Mouse (Mus musculus) right cerebral cortex, postnatal 4 days (tissue): ENCODE results near the gene AC161166.1.

Experiments
- DNase-seq: peaks from one replicate; pipeline ENCODE4 v3.0.0-alpha.2; 2022

AC161166.1 gene

GRCm38 (mm10) chr7:24512355-24512754, at the start of gene AC161166.1:
TSS of gene AC161166.1 (minus strand) at chr7:24512455.
- DNase-seq: no peak

GRCm38 (mm10) chr7:24561450-24561849, 49.2 kb upstream of the AC161166.1 start:
- DNase-seq: no peak

- no peak for DNase-seq
These were observed 43.5 kb upstream of the AC161166.1 start for GRCm38 (mm10) chr7:24555786-24556185.

- DNase-seq: no peak
These were observed 39.9 kb upstream of the AC161166.1 start for GRCm38 (mm10) chr7:24551985-24552759.

GRCm38 (mm10) chr7:24547534-24548036, 35.3 kb upstream of the AC161166.1 start:
- DNase-seq: no peak

- peak; percentile 99 for DNase-seq
These were observed 34.6 kb upstream of the AC161166.1 start for GRCm38 (mm10) chr7:24546634-24547389.

GRCm38 (mm10) chr7:24546068-24546614, 33.9 kb upstream of the AC161166.1 start, which contains the start of the genes Pinlyp and Xrcc1:
TSS of gene Pinlyp (minus strand) at chr7:24546118.
TSS of gene Xrcc1 (plus strand) at chr7:24546289.
- DNase-seq: no peak

GRCm38 (mm10) chr7:24544506-24544905, 32.3 kb upstream of the AC161166.1 start:
- no peak for DNase-seq

- DNase-seq: no peak
These were observed 27.4 kb upstream of the AC161166.1 start for GRCm38 (mm10) chr7:24539686-24540085.

- DNase-seq: no peak
These were observed 26.4 kb upstream of the AC161166.1 start for GRCm38 (mm10) chr7:24538701-24539100.

GRCm38 (mm10) chr7:24538154-24538553, 25.9 kb upstream of the AC161166.1 start:
- peak; percentile 36 for DNase-seq

GRCm38 (mm10) chr7:24537591-24537990, 25.3 kb upstream of the AC161166.1 start:
- DNase-seq: no peak

- no peak for DNase-seq
These were observed 24.8 kb upstream of the AC161166.1 start for GRCm38 (mm10) chr7:24537081-24537480.

- peak; percentile 29 for DNase-seq
These were observed 22.0 kb upstream of the AC161166.1 start for GRCm38 (mm10) chr7:24534301-24534700.

- no peak for DNase-seq
These were observed 21.6 kb upstream of the AC161166.1 start for GRCm38 (mm10) chr7:24533806-24534205.

GRCm38 (mm10) chr7:24533031-24533571, 20.8 kb upstream of the AC161166.1 start:
- no peak for DNase-seq

- peak; percentile 77 for DNase-seq
These were observed 19.1 kb upstream of the AC161166.1 start for GRCm38 (mm10) chr7:24531211-24531971.

- peak; percentile 99 for DNase-seq
These were observed 18.0 kb upstream of the AC161166.1 start, which contains the start of gene Irgq for GRCm38 (mm10) chr7:24530062-24530931. TSS of gene Irgq (plus strand) at chr7:24530689.

- no peak for DNase-seq
These were observed 17.3 kb upstream of the AC161166.1 start for GRCm38 (mm10) chr7:24529580-24529979.

GRCm38 (mm10) chr7:24528861-24529260, 16.6 kb upstream of the AC161166.1 start:
- DNase-seq: no peak
